Mouse (Mus musculus) hindbrain, embryonic 16.5 days (tissue): Measurements from ENCODE around the gene Nes. TPM values are rescaled to one million over a fixed set of nuclear protein-coding genes. Genes with fewer than 3 reads are reported as not detected.

Source experiments
- ATAC-seq: fragments of 200-750 bp; cut with Nextera tagmentation; 2 replicates; pipeline ENCODE4 v1.8.0; 2017; ENCODE audit warnings: moderate TSS enrichment, moderate library complexity
- H3K27ac ChIP-seq: fragments of 300-500 bp; sonication (generic); 2 replicates; pipeline ENCODE4 v1.5.1; 2014; ENCODE audit warnings: low read depth, mild to moderate bottlenecking, control low read depth, low read length, moderate library complexity
- H3K27me3 ChIP-seq: fragments of 300-500 bp; sonication (generic); replicated peaks from 2 replicates; pipeline ENCODE4 v1.6.1; 2014; ENCODE audit warnings: low read length; ENCODE audit not compliant: control insufficient read depth, insufficient read depth
- H3K36me3 ChIP-seq: fragments of 300-500 bp; sonication (generic); 2 replicates; pipeline ENCODE4 v1.6.1; 2014; ENCODE audit warnings: mild to moderate bottlenecking, low read length, moderate library complexity, mixed read lengths; ENCODE audit not compliant: control insufficient read depth, insufficient read depth
- H3K4me1 ChIP-seq: fragments of 300-500 bp; sonication (generic); 2 replicates; pipeline ENCODE4 v1.6.1; 2014; ENCODE audit warnings: low read depth, low read length; ENCODE audit not compliant: control insufficient read depth, insufficient read depth
- H3K4me2 ChIP-seq: fragments of 300-500 bp; sonication (generic); 2 replicates; pipeline ENCODE4 v1.6.1; 2014; ENCODE audit warnings: mild to moderate bottlenecking, low read length, control low read depth, moderate library complexity
- H3K4me3 ChIP-seq: fragments of 300-500 bp; sonication (generic); 2 replicates; pipeline ENCODE4 v1.5.1; 2014; ENCODE audit warnings: mild to moderate bottlenecking, low read length, control low read depth, moderate library complexity
- H3K9ac ChIP-seq: fragments of 300-500 bp; sonication (generic); 2 replicates; pipeline ENCODE4 v1.6.1; 2014; ENCODE audit warnings: low read depth, mild to moderate bottlenecking, control low read depth, low read length, moderate library complexity
- H3K9me3 ChIP-seq: fragments of 300-500 bp; sonication (generic); 2 replicates; pipeline ENCODE4 v1.6.1; 2014; ENCODE audit warnings: mild to moderate bottlenecking, low read length, moderate library complexity; ENCODE audit not compliant: control insufficient read depth
- WGBS: fragments of 180-500 bp; shearing (Covaris S2); extraction: QIAGEN DNeasy Blood & Tissue Kit; methylation state at CpG from one replicate; pipeline ENCODE4 v1.1.7; 2014; 5-methylcytosine and 5-hydroxymethylcytosine counted together
- polyA plus RNA-seq: library from polyadenylated mRNA; unstranded; fragments of >200 nt; fragmentation: Nextera tagmentation; extraction: Ambion mirVana; gene quantifications from 2 replicates; pipeline ENCODE4 v1.2.1, GENCODE M21; 2015

The Nes gene
- polyA plus RNA-seq, 1 experiment from 2014 or later: 15.6 TPM

GRCm38 (mm10) chr3:87959371-87959770, 11.5 kb upstream of the Nes start:
- H3K9me3 ChIP-seq: no peaks in the 10 kb centered on the region
- H3K36me3 ChIP-seq: no peaks in the 10 kb centered on the region
- H3K4me1 ChIP-seq: no peaks in the 10 kb centered on the region; the same call in 1 of the 2 replicates
- H3K4me3 ChIP-seq: no peak overlapping the region
- H3K27ac ChIP-seq: no peak overlapping the region
- H3K27me3 ChIP-seq: no peaks in the 10 kb centered on the region
- ATAC-seq: no peak
- 43% methylated on average over 7 of the region's 7 CpGs for WGBS
- no peak overlapping the region for H3K4me2 ChIP-seq
- no peak overlapping the region for H3K9ac ChIP-seq

GRCm38 (mm10) chr3:87960191-87960585, 10.7 kb upstream of the Nes start:
- Histone ChIP-seq H3K9me3 (no peaks in the 10 kb centered on the region), H3K36me3 (no peaks in the 10 kb centered on the region), H3K27me3 (no peaks in the 10 kb centered on the region), H3K4me2 (peak overlapping the region; percentile 63), H3K4me3 (peak overlapping the region; percentile 51), H3K27ac (peak overlapping the region; percentile 70; the same call in 1 of the 2 replicates), H3K9ac (peak overlapping the region; percentile 51), H3K4me1 (no peaks in the 10 kb centered on the region; the same call in 1 of the 2 replicates)
- 3% methylated on average over 10 of the region's 10 CpGs for WGBS
- ATAC-seq: no peak

GRCm38 (mm10) chr3:87960586-87961191, 10.2 kb upstream of the Nes start:
- H3K9ac ChIP-seq: peak overlapping the region; percentile 51
- H3K9me3 ChIP-seq: no peaks in the 10 kb centered on the region
- H3K4me3 ChIP-seq: peak overlapping the region; percentile 51
- no peaks in the 10 kb centered on the region; the same call in 1 of the 2 replicates for H3K4me1 ChIP-seq
- no peaks in the 10 kb centered on the region for H3K36me3 ChIP-seq
- peak; percentile 98 for ATAC-seq
- no peaks in the 10 kb centered on the region for H3K27me3 ChIP-seq
- peak overlapping the region; percentile 70 for H3K27ac ChIP-seq
- under 1% methylated on average over 25 of the region's 27 CpGs for WGBS
- peak overlapping the region; percentile 63 for H3K4me2 ChIP-seq

- peak overlapping the region; percentile 50 for H3K4me3 ChIP-seq
- no peak for ATAC-seq
- peak overlapping the region; percentile 79 for H3K4me2 ChIP-seq
- no peaks in the 10 kb centered on the region for H3K36me3 ChIP-seq
- H3K27me3 ChIP-seq: no peaks in the 10 kb centered on the region; the same call in 1 of the 2 replicates
- H3K4me1 ChIP-seq: peaks cover 26% of the 10 kb centered on the region
- no peak overlapping the region for H3K9ac ChIP-seq
- no peaks in the 10 kb centered on the region for H3K9me3 ChIP-seq
- H3K27ac ChIP-seq: peak overlapping the region; percentile 40; the same call in 1 of the 2 replicates
- under 1% methylated on average over 21 of the region's 21 CpGs for WGBS
Observed at GRCm38 (mm10) chr3:87970184-87970938, 517 bp upstream of the Nes start.

GRCm38 (mm10) chr3:87971489-87972202, 768 bp downstream of the Nes start:
- H3K4me3 ChIP-seq: peak overlapping the region; percentile 50
- H3K27me3 ChIP-seq: no peaks in the 10 kb centered on the region; the same call in 1 of the 2 replicates
- H3K9ac ChIP-seq: peak overlapping the region; percentile 58
- H3K27ac ChIP-seq: peak overlapping the region; percentile 57
- under 1% methylated on average over 43 of the region's 60 CpGs for WGBS
- no peaks in the 10 kb centered on the region for H3K9me3 ChIP-seq
- no peak for ATAC-seq
- peaks cover 26% of the 10 kb centered on the region for H3K4me1 ChIP-seq
- H3K4me2 ChIP-seq: peak overlapping the region; percentile 79
- H3K36me3 ChIP-seq: no peaks in the 10 kb centered on the region

GRCm38 (mm10) chr3:87972203-87972664, 1.4 kb downstream of the Nes start:
- H3K27ac ChIP-seq: peak overlapping the region; percentile 37
- H3K9me3 ChIP-seq: no peaks in the 10 kb centered on the region
- peak overlapping the region; percentile 50 for H3K4me3 ChIP-seq
- ATAC-seq: peak; percentile 58
- 6% methylated on average over 8 of the region's 8 CpGs for WGBS
- H3K9ac ChIP-seq: peak overlapping the region; percentile 58; the same call in 1 of the 2 replicates
- peaks cover 26% of the 10 kb centered on the region for H3K4me1 ChIP-seq
- no peaks in the 10 kb centered on the region; the same call in 1 of the 2 replicates for H3K27me3 ChIP-seq
- H3K4me2 ChIP-seq: peak overlapping the region; percentile 79
- no peaks in the 10 kb centered on the region for H3K36me3 ChIP-seq

GRCm38 (mm10) chr3:87972776-87973175, 1.9 kb downstream of the Nes start:
- no peaks in the 10 kb centered on the region; the same call in 1 of the 2 replicates for H3K27me3 ChIP-seq
- peaks cover 26% of the 10 kb centered on the region for H3K4me1 ChIP-seq
- H3K4me3 ChIP-seq: peak overlapping the region; percentile 50
- no peak for ATAC-seq
- WGBS: 22% methylated on average over 5 of the region's 5 CpGs
- H3K9me3 ChIP-seq: no peaks in the 10 kb centered on the region
- H3K36me3 ChIP-seq: no peaks in the 10 kb centered on the region
- no peak overlapping the region for H3K27ac ChIP-seq
- H3K9ac ChIP-seq: peak overlapping the region; percentile 1; the same call in 1 of the 2 replicates
- H3K4me2 ChIP-seq: peak overlapping the region; percentile 79

GRCm38 (mm10) chr3:87973593-87974380, 2.9 kb downstream of the Nes start:
- ATAC-seq: 0 out of 2 replicates have a peak, but pooled peaks have one; percentile 6
- 12% methylated on average over 14 of the region's 14 CpGs for WGBS
- no peaks in the 10 kb centered on the region for H3K9me3 ChIP-seq
- H3K4me3 ChIP-seq: peak overlapping the region; percentile 50
- peaks cover 26% of the 10 kb centered on the region for H3K4me1 ChIP-seq
- no peaks in the 10 kb centered on the region for H3K36me3 ChIP-seq
- no peaks in the 10 kb centered on the region; the same call in 1 of the 2 replicates for H3K27me3 ChIP-seq
- peak overlapping the region; percentile 41 for H3K9ac ChIP-seq
- peak overlapping the region; percentile 79 for H3K4me2 ChIP-seq
- H3K27ac ChIP-seq: peak overlapping the region; percentile 79
